Mouse (Mus musculus) left cerebral cortex, adult 2 months (tissue): ENCODE measurements around the gene Hsdl2. TPM values are rescaled to one million over a fixed set of nuclear protein-coding genes. Genes with fewer than 3 reads are reported as not detected.
"Not testable (repeated sequence)": the region's sequence is repeated elsewhere in the genome, so short reads cannot be mapped to it uniquely, and the experiment has no call there.

ENCODE experiments used
- DNase-seq, 2 experiments: peaks; one replicate each; pipeline ENCODE4 v3.0.0; 2021 to 2022; ENCODE audit warnings: low spot score in 2 of 2, mixed read lengths in 1 of 2; ENCODE audit errors: extremely low spot score in 1 of 2
- H3K27ac ChIP-seq: fragments of 200-600 bp; 2 replicates; pipeline ENCODE4 v1.8.1; 2022
- H3K4me3 ChIP-seq: fragments of 200-600 bp; 2 replicates; pipeline ENCODE4 v1.8.1; 2022
- CTCF ChIP-seq: fragments of 200-600 bp; IDR thresholded peaks from 2 replicates; pipeline ENCODE4 v1.8.1; 2022; ENCODE audit warnings: antibody characterized with exemption, mild to moderate bottlenecking, moderate library complexity
- intact Hi-C: fragments of 180-260 bp; cut with DNase I; formaldehyde crosslinking; loops from one replicate; pipeline ENCODE4 v1.15.1; 2025
- total RNA-seq, 2 experiments: library from RNA; stranded (reverse); gene quantifications; 2 replicates each; pipeline ENCODE4 v1.2.3; 2021

Hsdl2 gene
- total RNA-seq, 2 experiments from 2014 or later, result 25.0 to 27.3 TPM

DNA sequence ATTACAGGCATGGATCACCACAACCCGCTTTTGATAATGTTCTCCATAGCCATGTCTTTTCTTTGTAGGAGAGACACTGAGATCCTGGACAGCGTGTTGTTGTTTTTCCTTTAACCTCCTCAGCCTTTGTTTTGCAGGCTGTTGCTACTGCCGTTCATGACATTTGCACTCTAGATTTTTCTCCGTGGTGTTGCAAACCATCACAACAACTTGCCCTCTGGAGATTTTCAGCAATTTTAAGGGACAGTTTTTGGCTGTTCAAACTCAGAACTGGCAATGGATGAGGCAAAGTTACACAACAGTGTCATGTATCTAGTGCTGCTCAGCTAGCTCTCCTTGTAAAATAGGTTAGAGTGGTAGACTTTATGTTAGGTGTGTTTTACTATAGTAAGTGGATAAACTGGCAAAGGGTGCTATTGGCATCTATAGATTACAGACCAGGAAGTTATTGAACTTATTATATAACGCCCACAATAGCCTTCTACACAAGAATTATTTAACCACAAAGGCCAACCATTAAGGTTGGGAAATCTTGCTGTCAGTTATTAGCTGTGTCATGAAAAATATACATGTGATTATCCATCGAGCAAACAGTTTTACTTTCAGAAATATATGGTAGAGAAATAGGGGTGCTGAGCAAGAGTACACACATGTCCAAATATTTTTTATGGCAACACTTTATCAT, 13.6 kb upstream of the Hsdl2 start:
- DNase-seq, result no peak
- no peak overlapping the region for H3K27ac ChIP-seq
- intact Hi-C loops, result loop anchor here (5.0 kb wide), 2 partner anchors 380 to 475 kb away; partner anchors contain the start of gene Ugcg
- no peak overlapping the region for H3K4me3 ChIP-seq
- TF ChIP-seq CTCF, result no peak

DNA sequence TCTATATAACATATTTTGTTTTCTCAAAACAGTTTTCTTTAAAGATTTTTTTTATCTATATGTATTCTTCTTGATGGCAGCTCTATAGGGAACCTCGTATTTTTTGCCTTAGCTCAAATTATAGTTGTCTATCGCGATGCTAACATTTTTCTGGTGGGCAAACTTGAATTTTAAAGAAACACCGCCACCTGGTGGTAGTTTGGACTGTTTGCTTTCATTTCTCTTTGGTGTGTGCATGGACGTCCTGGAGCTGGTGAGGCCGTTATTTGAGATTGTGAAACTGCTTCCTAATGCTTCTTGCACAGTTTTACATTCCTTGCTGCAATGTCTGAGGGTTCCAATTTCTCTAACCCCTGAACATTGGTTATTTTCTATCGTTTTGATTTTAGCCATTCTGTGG, 11.8 kb upstream of the Hsdl2 start:
- peak; percentile 88 for TF ChIP-seq CTCF
- peak; percentile 73 to 80 for DNase-seq
- H3K4me3 ChIP-seq, result no peak overlapping the region
- intact Hi-C loops, result loop anchor here (1.0 to 5.0 kb wide), 4 partner anchors 188 to 477 kb away; partner anchors contain the start of gene Ugcg
- H3K27ac ChIP-seq, result no peak overlapping the region

DNA sequence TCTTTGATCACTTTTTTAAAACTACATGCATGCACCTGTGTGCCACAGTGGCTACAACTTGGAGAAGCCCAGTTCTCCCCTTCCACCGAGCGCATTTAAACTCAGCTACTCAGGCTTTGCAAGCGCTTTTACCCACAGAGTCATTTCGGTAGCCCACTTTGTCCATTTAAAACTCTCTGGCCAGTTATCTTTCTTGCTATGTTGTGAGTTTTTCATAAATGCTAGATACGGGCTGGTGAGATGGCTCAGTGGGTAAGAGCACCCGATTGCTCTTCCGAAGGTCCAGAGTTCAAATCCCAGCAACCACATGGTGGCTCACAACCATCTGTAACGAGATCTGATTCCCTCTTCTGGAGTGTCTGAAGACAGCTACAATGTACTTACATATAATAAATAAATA, 10.8 kb upstream of the Hsdl2 start:
- H3K4me3 ChIP-seq, DNase-seq, H3K27ac ChIP-seq, intact Hi-C loops: not testable (repeated sequence)

DNA sequence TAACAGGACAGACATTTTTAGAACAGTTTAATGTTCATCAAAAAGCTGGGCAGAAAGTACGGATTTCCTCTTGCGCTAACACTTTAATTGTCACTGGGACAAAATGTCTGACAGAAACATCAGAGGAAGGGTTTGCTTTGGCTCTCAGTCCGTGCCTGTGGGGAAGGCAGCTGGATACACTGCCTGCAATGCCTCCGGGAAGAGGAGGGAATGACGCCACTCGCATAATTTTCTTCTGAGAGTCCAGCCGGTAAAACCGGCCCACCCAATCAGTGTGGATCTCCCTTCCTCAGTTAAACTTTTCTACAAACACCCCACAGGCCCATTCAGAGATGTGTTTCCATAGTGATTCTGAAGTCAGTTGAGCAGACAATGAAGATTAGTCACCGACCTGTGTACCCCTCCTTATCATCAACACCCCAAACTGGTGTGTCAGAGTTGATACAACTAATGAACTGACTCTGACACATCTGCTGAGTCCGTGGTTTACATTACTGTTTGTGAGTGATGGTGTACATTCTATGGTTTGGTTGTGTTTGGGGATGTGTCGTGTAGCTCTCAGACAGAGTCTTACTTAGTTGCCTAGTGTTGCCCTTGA, 8.7 kb upstream of the Hsdl2 start:
- no peak overlapping the region for H3K4me3 ChIP-seq
- TF ChIP-seq CTCF, result no peak
- no peak for DNase-seq
- intact Hi-C loops, result no loop called here
- no peak overlapping the region for H3K27ac ChIP-seq

DNA sequence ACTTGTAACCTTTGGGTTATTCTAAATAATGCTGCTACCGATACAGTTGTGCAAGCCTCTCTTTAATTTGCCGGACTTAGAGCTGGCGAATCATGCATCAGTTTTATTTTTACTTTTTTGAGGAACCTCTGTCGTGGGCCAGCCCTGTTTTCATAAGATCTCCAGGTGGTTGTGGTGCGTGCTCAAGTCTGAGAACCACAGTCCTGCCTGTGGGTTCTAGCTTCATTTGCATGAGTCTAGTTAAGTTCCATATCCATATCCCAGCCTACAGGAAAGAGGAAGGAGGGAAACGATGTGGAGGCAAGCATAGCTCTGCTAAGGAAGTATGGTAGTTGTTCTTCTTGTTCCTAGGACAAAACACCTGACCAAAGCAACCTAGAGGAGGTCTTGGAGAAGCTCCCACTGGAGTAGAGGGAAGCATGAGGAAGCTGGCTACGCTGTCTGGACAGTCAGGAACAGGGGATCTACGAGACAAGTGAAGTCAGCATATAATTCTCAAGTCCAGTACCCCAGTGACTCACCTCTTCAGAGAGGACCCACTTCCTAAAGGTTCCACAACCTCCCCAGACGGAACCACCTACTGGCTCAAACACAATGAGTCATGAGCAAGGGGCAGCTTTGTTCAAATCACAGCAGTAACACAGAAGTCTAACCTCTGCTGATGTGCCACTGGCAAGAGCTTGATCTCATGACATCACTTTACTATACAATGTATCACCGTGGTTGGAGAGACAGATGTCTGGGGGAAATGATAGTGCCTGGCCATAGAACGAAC, 6.0 kb upstream of the Hsdl2 start:
- Histone ChIP-seq H3K4me3 (no peak overlapping the region), H3K27ac (no peak overlapping the region)
- no peak for DNase-seq
- TF ChIP-seq CTCF, result no peak
- intact Hi-C loops, result no loop called here

DNA sequence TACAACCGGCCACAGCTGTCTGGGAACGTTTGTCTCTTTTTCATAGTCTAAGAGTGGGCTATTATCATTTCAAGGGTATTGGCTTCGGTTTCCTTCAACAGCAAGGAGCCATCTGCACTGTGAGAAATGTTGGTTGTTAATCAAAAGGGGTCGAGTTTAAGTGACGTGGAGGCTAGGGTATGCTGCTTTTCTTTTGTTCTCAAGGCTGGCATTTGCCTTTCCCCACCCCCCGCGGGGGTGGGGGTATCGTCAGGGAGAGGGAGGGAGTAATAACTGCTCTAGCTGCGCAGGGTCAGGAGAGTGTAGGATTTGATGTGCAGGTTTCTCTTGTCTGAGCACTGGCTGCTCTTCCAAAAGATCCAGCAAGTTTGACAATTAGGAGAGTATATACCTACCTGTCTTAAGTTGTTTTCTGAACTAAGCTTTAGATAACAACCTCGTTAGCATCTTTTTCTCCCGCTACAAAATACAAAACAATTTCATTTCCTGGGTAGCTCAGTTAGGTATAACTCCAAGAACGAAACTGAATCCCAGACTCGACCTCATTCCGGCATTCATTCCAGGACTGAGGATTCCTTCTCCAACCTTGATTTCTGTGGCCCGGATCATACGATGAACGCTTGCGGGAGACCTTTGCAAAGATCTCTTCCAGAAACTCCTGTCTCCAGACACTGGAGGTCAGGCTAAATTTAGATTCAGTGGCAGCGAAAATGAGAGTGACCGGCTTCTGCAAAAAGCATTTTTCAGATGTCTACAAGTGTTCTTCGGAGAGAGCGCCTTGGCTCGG, 675 bp upstream of the Hsdl2 start:
- TF ChIP-seq CTCF, result no peak
- Histone ChIP-seq H3K4me3 (peak overlapping the region; percentile 93), H3K27ac (peak overlapping the region; percentile 86)
- DNase-seq, result peak in 1 of 2 experiments; percentile 13
- intact Hi-C loops, result no loop called here

DNA sequence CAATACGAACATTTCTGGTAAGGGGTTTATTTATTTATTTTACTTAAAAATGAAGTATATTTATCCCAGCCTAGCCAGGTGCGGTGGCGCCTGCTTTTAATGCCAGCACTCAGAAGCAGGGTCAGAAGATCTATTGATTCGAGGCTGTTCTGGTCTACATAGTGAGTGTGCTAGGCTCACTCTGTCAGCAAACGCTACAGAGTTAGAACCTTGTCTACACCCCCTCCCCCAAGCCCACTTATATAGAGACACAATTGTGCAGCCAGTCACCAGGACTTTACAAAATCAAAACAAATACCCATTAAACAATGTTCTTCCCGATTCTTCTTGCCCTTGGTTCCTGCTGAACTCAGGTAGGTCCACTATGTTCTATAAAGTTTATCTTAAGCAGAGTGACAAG, 823 bp downstream of the Hsdl2 start:
- no peak for DNase-seq
- TF ChIP-seq CTCF, result no peak
- intact Hi-C loops, result no loop called here
- Histone ChIP-seq H3K27ac (no peak overlapping the region), H3K4me3 (peak overlapping the region; percentile 93)

DNA sequence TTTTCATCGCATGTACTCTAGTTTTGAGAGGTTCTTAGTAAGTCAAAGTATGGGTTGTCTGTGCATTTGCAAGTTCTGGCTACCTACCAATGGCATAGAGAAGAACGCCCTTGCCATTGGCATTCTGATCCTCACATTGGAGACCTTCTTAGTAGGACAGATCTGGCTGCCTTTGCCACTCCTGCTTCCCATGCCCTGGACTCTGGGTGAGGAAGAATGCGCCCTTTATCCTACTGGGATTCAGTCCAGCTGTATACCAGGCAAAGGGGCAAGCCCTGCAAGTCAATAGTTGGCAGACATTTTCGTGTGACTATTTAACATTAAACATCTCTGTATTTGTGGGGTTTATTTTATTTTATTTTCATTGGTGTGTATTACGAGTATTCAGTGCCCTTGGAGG, 3.7 kb downstream of the Hsdl2 start:
- intact Hi-C loops, result no loop called here
- H3K27ac ChIP-seq, result no peak overlapping the region
- H3K4me3 ChIP-seq, result no peak overlapping the region
- no peak for TF ChIP-seq CTCF
- peak in 1 of 2 experiments; percentile 11 for DNase-seq

DNA sequence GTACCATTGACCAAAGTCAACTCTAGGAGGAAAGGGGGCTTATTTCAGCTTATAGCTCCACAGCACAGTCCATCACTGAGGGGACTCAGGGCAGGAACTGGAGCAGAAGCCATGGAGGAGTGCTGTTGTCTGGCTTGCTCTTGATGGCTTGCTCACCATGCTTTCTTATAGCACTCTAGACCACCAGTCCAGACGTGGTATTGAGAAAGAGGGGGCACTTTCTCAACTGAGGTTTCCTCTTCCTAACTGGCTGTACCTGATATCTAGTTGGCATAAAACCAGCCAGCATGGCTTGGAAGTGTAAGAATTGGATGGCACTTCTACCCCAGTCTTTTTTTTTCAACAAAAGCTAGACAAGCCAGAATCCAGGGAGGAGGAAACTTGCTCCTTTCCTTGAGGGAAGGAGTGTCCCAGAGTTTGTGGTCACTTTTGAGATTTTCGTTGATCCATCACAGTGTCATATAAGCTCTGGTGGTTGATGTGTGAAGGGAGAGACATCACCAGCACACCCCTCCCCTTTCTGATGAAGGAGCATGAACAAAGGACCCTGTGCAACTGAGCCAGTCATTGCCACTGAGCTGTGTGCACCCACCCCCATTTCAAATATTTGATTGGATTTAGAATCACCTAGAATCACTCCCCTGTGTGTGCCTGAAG, 6.0 kb downstream of the Hsdl2 start:
- no peak for TF ChIP-seq CTCF
- H3K27ac ChIP-seq, result no peak overlapping the region

DNA sequence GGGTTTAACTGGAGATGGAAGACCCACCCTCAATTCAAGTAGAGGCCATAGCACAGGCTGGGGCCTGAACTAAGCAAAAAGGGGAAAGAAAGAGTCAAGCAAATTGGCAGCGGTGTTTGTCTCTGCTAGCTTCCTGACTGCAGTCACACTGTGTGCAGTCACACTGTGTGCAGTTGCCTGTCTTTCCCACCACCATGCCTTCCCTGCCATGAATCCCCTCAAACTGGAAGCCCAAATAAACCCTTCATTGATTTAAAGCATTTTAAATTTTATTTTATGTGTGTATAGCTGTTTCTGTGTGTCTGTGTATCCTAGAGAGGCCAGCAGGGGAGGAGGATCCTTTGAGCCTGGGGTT, 6.5 kb downstream of the Hsdl2 start:
- no peak overlapping the region for H3K4me3 ChIP-seq
- TF ChIP-seq CTCF, result no peak
- intact Hi-C loops, result no loop called here
- no peak for DNase-seq
- H3K27ac ChIP-seq, result no peak overlapping the region

More for the DNA sequence above, 6.0 kb downstream of the Hsdl2 start:
- DNase-seq, result no peak
- no peak overlapping the region for H3K4me3 ChIP-seq
- intact Hi-C loops, result no loop called here

DNA sequence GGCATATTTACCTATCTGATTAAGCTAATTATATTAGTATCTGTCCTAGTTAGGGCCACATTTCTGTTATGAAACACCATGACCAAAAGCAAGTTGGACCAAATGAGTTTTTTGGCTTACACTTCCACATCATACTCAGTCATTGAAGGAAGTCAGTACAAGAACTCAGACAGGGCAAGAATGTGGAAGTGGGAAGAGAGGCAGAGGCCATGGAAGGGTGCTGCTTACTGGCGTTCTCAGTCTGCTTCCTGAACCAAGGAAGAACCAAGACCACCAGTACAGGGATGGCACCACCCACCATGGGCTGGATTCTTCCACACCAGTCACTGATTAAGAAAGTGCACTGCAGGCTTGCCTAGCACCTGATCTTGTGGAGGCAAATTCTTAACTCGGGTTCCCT, 13.3 kb downstream of the Hsdl2 start:
- no peak for DNase-seq
- intact Hi-C loops, result no loop called here
- no peak for TF ChIP-seq CTCF
- Histone ChIP-seq H3K4me3 (no peak overlapping the region), H3K27ac (no peak overlapping the region)
